Mouse (Mus musculus): Measurements from ENCODE around the gene Gm29797.

Gene Gm29797

GRCm38 (mm10) chr2:181698241-181698640, 41.4 kb downstream of the Gm29797 start, which contains the start of gene Lkaaear1:
TSS of gene Lkaaear1 (minus strand) at chr2:181698442.
- no peak for DNase-seq (ENCODE audit: low read depth)

- DNase-seq (ENCODE audit: low read depth): peak; percentile 70
Observed at GRCm38 (mm10) chr2:181706668-181707067, 49.8 kb downstream of the Gm29797 start.
